Mouse (Mus musculus): ENCODE data around the gene Gdpd5. TPM values are rescaled to one million over a fixed set of nuclear protein-coding genes. Genes with fewer than 3 reads are reported as not detected.
A peak's percentile ranks its signal among the peaks of the same experiment; 100 is the strongest.

Gdpd5 gene
- polyA plus RNA-seq, 1 experiment from 2014 or later = 8.1 TPM

DNA sequence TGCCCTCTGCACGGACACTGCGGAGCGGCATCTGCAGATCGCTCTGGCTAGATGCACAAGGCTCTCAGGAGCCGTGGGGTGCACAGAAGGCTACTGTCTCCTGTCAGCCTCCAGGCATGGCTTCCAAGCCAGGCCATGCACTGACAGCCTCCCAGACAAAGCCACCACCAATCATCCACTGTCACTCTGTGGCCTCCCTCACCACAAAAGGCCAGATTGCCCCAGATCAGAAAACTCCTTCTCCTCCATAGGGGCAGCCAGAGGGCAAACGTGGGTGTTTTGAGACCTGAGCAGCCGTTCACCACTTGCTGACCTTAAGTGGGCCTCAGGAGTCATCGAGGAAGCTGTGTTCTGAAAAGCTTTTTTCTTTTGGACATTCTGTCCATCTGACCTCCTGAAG lies 2.3 kb upstream of the Gdpd5 start:
- Histone ChIP-seq H3K4me3 (ENCODE audit: low read depth, low read length) (no peak overlapping the region), H3K9me3 (ENCODE audit: control insufficient read depth, low read length) (no peaks in the 10 kb centered on the region), H3K4me1 (replicated peaks; ENCODE audit: control insufficient read depth, insufficient read depth) (peaks cover 5% of the 10 kb centered on the region), H3K27ac (replicated peaks) (no peak overlapping the region), H3K27me3 (ENCODE audit: control insufficient read depth, insufficient read depth, low read length) (no peaks in the 10 kb centered on the region), H3K4me2 (replicated peaks; ENCODE audit: low read depth) (no peak overlapping the region), H3K9ac (ENCODE audit: low read length) (no peak overlapping the region), H3K36me3 (ENCODE audit: control insufficient read depth, insufficient read depth, low read length) (no peaks in the 10 kb centered on the region)
- no peak for TF ChIP-seq CTCF (IDR thresholded peaks at IDR 0.05; ENCODE audit: low read depth)
- no peak for TF ChIP-seq EP300 (optimal IDR thresholded peaks at IDR 0.05)
- 71% methylated on average over 8 of the region's 8 CpGs for WGBS
- DNase-seq (ENCODE audit: low spot score) (no peak), ATAC-seq (ENCODE audit: low FRiP score, low TSS enrichment) (no peak)

- H3K27ac ChIP-seq (replicated peaks) = peak overlapping the region; percentile 92
- peaks cover 5% of the 10 kb centered on the region for H3K4me1 ChIP-seq (replicated peaks; ENCODE audit: control insufficient read depth, insufficient read depth)
- peak; percentile 57 for ATAC-seq (ENCODE audit: low FRiP score, low TSS enrichment)
- H3K4me3 ChIP-seq (ENCODE audit: low read depth, low read length) = peak overlapping the region; percentile 63
- 0% methylated on average over 24 of the region's 24 CpGs for WGBS
- no peaks in the 10 kb centered on the region for H3K27me3 ChIP-seq (ENCODE audit: control insufficient read depth, insufficient read depth, low read length)
- H3K36me3 ChIP-seq (ENCODE audit: control insufficient read depth, insufficient read depth, low read length) = no peaks in the 10 kb centered on the region
- H3K9me3 ChIP-seq (ENCODE audit: control insufficient read depth, low read length) = no peaks in the 10 kb centered on the region
- H3K4me2 ChIP-seq (replicated peaks; ENCODE audit: low read depth) = peak overlapping the region; percentile 94
- peak; percentile 64 for TF ChIP-seq CTCF (IDR thresholded peaks at IDR 0.05; ENCODE audit: low read depth)
- TF ChIP-seq EP300 (optimal IDR thresholded peaks at IDR 0.05) = no peak
- H3K9ac ChIP-seq (ENCODE audit: low read length) = peak overlapping the region; percentile 66
- peak; percentile 30 for DNase-seq (ENCODE audit: low spot score)
Measured at GRCm38 (mm10) chr7:99380491-99381213, 562 bp upstream of the Gdpd5 start.

- peak overlapping the region; percentile 85 for H3K27ac ChIP-seq (replicated peaks)
- peak overlapping the region; percentile 63 for H3K4me3 ChIP-seq (ENCODE audit: low read depth, low read length)
- no peak for TF ChIP-seq CTCF (IDR thresholded peaks at IDR 0.05; ENCODE audit: low read depth)
- TF ChIP-seq EP300 (optimal IDR thresholded peaks at IDR 0.05) = no peak
- 11% methylated on average over 29 of the region's 30 CpGs for WGBS
- H3K9me3 ChIP-seq (ENCODE audit: control insufficient read depth, low read length) = no peaks in the 10 kb centered on the region
- no peaks in the 10 kb centered on the region for H3K36me3 ChIP-seq (ENCODE audit: control insufficient read depth, insufficient read depth, low read length)
- ATAC-seq (ENCODE audit: low FRiP score, low TSS enrichment) (no peak), DNase-seq (ENCODE audit: low spot score) (peak; percentile 51)
- peak overlapping the region; percentile 94 for H3K4me2 ChIP-seq (replicated peaks; ENCODE audit: low read depth)
- no peaks in the 10 kb centered on the region for H3K27me3 ChIP-seq (ENCODE audit: control insufficient read depth, insufficient read depth, low read length)
- H3K9ac ChIP-seq (ENCODE audit: low read length) = peak overlapping the region; percentile 76
- peaks cover 5% of the 10 kb centered on the region for H3K4me1 ChIP-seq (replicated peaks; ENCODE audit: control insufficient read depth, insufficient read depth)
Measured at GRCm38 (mm10) chr7:99382088-99383000, 1.1 kb downstream of the Gdpd5 start.

GRCm38 (mm10) chr7:99383246-99383645 lies 2.0 kb downstream of the Gdpd5 start:
- H3K9me3 ChIP-seq (ENCODE audit: control insufficient read depth, low read length) = no peaks in the 10 kb centered on the region
- no peak for ATAC-seq (ENCODE audit: low FRiP score, low TSS enrichment)
- no peak for DNase-seq (ENCODE audit: low spot score)
- peak overlapping the region; percentile 76; the same call in 1 of the 2 replicates for H3K9ac ChIP-seq (ENCODE audit: low read length)
- peak overlapping the region; percentile 94 for H3K4me2 ChIP-seq (replicated peaks; ENCODE audit: low read depth)
- peak overlapping the region; percentile 18; the same call in 1 of the 2 replicates for H3K27ac ChIP-seq (replicated peaks)
- no peaks in the 10 kb centered on the region for H3K27me3 ChIP-seq (ENCODE audit: control insufficient read depth, insufficient read depth, low read length)
- peak overlapping the region; percentile 63 for H3K4me3 ChIP-seq (ENCODE audit: low read depth, low read length)
- no peaks in the 10 kb centered on the region for H3K36me3 ChIP-seq (ENCODE audit: control insufficient read depth, insufficient read depth, low read length)
- WGBS = 67% methylated on average over 5 of the region's 5 CpGs
- TF ChIP-seq CTCF (IDR thresholded peaks at IDR 0.05; ENCODE audit: low read depth) = no peak
- no peak for TF ChIP-seq EP300 (optimal IDR thresholded peaks at IDR 0.05)
- peaks cover 5% of the 10 kb centered on the region for H3K4me1 ChIP-seq (replicated peaks; ENCODE audit: control insufficient read depth, insufficient read depth)

GRCm38 (mm10) chr7:99384101-99384611 lies 2.9 kb downstream of the Gdpd5 start:
- ATAC-seq (ENCODE audit: low FRiP score, low TSS enrichment) = no peak

More at GRCm38 (mm10) chr7:99384101-99384611, 2.9 kb downstream of the Gdpd5 start:
- Histone ChIP-seq H3K4me2 (replicated peaks; ENCODE audit: low read depth) (peak overlapping the region; percentile 94), H3K9me3 (ENCODE audit: control insufficient read depth, low read length) (no peaks in the 10 kb centered on the region), H3K4me1 (replicated peaks; ENCODE audit: control insufficient read depth, insufficient read depth) (peaks cover 5% of the 10 kb centered on the region), H3K9ac (ENCODE audit: low read length) (no peak overlapping the region; the same call in 1 of the 2 replicates), H3K36me3 (ENCODE audit: control insufficient read depth, insufficient read depth, low read length) (no peaks in the 10 kb centered on the region), H3K4me3 (ENCODE audit: low read depth, low read length) (no peak overlapping the region), H3K27me3 (ENCODE audit: control insufficient read depth, insufficient read depth, low read length) (no peaks in the 10 kb centered on the region), H3K27ac (replicated peaks) (peak overlapping the region; percentile 61)
- no peak for TF ChIP-seq EP300 (optimal IDR thresholded peaks at IDR 0.05)
- TF ChIP-seq CTCF (IDR thresholded peaks at IDR 0.05; ENCODE audit: low read depth) = peak; percentile 46
- 25% methylated on average over 4 of the region's 4 CpGs for WGBS
- peak; percentile 52 for DNase-seq (ENCODE audit: low spot score)
